Mouse (Mus musculus) mouse trophoblast stem cell (cell line): Measurements from ENCODE around the gene Gm12258.
"Not testable (repeated sequence)": the region's sequence is repeated elsewhere in the genome, so short reads cannot be mapped to it uniquely, and the experiment has no call there.

Experiments used
- in situ Hi-C, 2 experiments: fragments of 300-500 bp; cut with MseI, MboI; formaldehyde crosslinking; loops; 2 replicates in 1 of 2; 3 replicates in 1 of 2; pipeline ENCODE4 v1.15.1; 2025

Gene Gm12258

GRCm38 (mm10) chr11:58846919-58847461, at the start of gene Gm12258:
TSS of gene Gm12258 (plus strand) at chr11:58847158.
- in situ Hi-C loops, result no loop called here

DNA sequence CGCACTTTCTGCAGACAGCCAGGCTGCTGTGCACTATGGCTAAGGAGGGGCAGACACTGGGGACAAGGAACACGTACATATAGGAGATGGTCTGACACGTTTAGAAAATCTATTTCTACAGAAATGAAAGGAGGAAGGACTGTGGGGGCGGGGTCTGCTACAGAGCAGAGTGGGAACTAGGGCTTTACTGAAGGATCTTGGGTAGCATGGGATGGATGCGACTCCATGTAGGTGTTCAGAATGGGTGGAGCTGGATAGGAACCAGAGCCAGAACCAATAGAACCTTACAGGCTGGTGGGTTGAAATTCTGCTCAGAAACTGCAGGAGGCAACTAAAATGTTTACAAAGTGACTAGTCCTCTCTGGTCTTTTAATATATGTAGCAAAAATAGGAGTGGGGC, 47.2 kb upstream of the Gm12258 start:
- in situ Hi-C loops, result no loop called here

- in situ Hi-C loops, result no loop called here
Observed at GRCm38 (mm10) chr11:58801558-58802228, 45.3 kb upstream of the Gm12258 start, which contains the start of gene Fam183b. TSS of gene Fam183b (minus strand) at chr11:58801960.

- in situ Hi-C loops, result no loop called here
Observed at GRCm38 (mm10) chr11:58803871-58804270, 43.1 kb upstream of the Gm12258 start.

DNA sequence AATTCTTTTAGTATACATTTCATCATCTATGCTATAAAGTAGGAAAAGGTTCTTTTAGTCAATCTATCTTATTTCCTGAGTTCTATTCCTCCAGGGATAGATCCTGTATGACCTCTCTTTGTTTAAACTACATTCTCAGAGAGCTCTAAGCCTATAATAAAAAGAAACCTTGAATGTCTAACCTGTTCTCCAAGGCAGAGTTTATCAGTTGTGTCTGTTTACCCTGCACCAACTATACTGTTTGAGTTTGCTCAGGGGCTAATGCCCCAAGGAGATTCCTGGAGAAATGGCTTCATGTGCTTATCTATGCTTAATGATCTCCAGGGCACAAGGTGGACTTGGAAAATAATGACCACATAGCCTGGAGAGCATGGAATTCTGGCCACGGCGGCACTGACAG, 42.6 kb upstream of the Gm12258 start:
- in situ Hi-C loops, result no loop called here

- in situ Hi-C loops, result no loop called here
Observed at GRCm38 (mm10) chr11:58812001-58812400, 35.0 kb upstream of the Gm12258 start.

DNA sequence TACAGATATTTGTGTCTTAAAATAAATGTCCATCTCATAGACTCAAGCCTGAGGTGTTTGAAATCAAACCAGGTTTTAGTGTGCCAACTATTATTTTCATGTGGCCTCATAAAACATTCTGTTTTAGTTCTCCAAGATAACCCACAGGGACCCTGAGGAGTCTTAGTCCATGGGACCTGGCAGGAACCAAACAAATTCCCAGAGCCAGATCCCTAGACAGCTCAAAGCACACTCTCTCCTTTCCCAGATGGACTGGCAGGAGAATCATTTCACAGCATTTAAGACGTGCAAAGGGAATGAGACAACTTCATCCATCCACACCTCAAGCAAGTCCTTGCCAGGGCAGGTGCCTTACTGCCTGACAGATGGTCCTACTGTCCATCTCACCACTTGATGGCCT, 32.3 kb upstream of the Gm12258 start, which contains the start of gene Olfr313:
Gene Olfr313, plus strand, starts transcription at position 301 of the 400 bp plus-strand sequence.
- in situ Hi-C loops, result not testable (repeated sequence)

DNA sequence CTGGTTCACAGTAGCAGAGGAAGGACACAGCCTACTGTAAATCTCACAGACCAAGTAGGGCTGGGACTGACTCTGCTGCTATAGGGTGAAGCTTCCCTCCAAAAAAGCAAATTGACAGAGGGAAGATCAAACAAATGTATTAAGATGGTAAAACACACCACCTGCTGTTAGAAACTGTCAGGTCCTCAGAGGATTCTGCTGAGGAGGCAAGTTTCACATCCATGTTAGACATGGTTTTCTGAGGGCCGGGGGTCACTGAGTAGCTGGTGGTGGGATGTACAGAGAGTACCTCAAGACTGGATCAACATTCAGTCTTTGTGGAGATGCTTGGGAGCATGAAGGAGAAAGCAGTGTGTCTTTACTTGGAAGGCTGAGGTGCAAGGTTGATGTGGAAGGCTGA, 31.3 kb upstream of the Gm12258 start:
- in situ Hi-C loops, result no loop called here

DNA sequence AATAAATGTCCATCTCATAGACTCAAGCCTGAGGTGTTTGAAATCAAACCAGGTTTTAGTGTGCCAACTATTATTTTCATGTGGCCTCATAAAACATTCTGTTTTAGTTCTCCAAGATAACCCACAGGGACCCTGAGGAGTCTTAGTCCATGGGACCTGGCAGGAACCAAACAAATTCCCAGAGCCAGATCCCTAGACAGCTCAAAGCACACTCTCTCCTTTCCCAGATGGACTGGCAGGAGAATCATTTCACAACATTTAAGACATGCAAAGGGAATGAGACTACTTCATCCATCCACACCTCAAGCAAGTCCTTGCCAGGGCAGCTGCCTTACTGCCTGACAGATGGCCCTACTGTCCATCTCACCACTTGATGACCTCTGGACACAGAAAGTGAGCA, 18.0 kb upstream of the Gm12258 start, which contains the start of gene Olfr312:
Gene Olfr312, plus strand, starts transcription at position 301 of the 400 bp plus-strand sequence.
- in situ Hi-C loops, result not testable (repeated sequence)

GRCm38 (mm10) chr11:58829764-58830163, 17.2 kb upstream of the Gm12258 start:
- in situ Hi-C loops, result no loop called here

DNA sequence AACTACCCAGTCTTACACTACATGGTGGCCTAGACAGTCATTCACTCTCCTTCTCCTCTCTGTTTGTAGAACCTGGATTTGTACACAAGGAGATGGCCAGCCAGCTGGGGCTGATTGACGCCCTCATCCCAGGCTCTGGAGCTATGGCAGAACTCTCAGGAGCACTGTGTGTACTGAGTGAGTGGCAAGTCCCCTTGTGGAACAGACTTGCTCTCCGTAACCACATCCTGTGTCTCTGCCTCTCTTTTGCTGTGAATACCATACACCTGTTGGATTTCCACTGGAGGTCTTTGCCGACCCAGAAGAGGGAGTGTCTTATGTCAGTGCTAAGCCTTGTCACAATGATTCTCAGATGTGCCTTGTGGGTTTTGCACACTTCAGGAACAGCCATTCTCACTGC, 14.4 kb upstream of the Gm12258 start:
- in situ Hi-C loops, result not testable (repeated sequence)

DNA sequence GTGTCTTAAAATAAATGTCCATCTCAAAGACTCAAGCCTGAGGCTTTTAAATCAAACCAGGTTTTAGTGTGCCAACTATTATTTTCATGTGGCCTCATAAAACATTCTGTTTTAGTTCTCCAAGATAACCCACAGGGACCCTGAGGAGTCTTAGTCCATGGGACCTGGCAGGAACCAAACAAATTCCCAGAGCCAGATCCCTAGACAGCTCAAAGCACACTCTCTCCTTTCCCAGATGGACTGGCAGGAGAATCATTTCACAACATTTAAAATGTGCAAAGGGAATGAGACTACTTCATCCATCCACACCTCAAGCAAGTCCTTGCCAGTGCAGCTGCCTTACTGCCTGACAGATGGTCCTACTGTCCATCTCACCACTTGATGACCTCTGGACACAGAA, 8.0 kb upstream of the Gm12258 start, which contains the start of gene Olfr311:
Gene Olfr311, plus strand, starts transcription at position 301 of the 400 bp plus-strand sequence.
- in situ Hi-C loops, result not testable (repeated sequence)

DNA sequence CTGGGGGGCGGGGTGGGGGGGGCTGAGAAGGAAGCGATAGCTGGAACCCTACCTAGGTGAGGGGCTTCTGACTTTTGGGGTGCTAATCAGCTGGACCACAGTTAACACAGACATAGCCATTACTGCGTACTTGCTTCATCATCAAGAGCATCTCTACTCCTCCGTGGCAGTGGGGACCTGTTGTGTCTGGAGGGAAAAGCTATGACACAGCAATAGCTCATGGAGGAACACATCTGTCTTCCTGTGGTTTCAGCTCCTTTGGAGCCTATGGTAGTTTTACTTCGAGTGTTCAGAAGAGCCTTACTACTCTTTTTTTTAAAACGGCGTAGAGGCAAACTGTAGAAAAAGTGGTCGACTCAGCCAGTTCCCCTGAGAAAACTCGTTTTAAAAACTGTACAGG, 678 bp downstream of the Gm12258 start:
- in situ Hi-C loops, result no loop called here

GRCm38 (mm10) chr11:58849731-58850130, 2.8 kb downstream of the Gm12258 start:
- in situ Hi-C loops, result no loop called here

DNA sequence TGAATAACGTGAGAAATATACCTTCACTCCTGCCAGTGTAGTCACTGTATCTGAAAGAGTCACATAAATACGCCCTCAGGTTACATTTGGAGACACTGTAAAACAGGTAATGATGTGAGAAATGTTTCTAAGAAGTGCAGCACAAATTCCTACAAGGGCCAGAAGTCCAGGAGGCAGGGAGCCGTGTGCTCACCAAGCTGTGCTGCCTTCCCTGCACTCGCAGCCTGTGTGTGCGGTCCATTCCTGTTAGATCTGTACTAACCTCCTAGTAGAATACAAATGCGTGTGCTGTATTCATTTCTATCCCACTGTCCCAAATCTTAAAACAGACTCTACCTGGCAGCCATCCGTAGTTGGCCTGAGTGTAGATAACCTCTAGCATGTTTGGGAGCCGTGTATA, 13.8 kb downstream of the Gm12258 start:
- in situ Hi-C loops, result no loop called here

DNA sequence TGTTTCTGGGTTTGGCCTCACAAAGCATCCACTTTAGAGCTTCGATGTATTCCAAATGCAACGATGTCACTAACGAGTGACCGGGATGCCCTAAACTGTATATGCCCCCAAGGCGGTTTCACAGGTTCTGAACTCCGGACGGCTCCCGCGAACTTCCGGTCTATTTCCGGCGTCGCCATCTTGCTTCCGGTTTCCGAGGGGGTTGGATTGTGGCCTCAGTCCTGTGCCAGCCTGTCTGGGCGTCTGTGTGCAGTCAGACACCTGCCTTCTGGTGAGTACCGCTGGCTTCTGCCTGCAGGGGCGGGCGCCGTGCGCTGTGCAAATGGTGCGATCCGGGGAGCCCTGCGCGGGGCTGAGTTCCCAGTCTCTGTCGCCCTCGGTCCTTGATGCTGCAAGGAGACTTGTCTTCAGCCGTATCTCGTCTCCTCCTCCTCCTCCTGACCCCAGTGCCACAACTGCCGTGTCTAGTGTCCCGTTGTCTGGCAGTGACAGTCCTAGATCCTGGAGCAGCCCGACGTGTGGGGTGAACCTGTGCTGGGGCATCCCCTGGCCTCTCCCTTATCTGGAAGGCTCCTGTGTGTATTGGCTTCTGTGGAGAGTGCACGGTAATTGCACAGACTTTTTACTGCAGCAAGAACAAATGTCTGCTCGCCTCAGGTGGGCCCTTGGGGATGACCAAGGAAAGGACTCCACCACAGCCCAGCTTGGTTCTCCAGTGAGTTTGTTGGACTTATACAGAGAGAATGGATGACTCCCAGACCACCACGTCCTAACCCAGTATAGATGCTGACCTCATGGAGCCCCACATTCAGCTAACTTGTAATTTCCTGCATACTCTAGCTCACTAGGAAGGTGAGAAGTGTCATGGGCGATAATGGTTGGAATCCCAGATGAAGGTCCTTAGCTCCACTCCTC, 20.3 kb downstream of the Gm12258 start, which contains the start of gene 2810021J22Rik:
Gene 2810021J22Rik, plus strand, starts transcription at position 178 of the 915 bp plus-strand sequence.
- in situ Hi-C loops, result no loop called here

- in situ Hi-C loops, result no loop called here
Observed at GRCm38 (mm10) chr11:58867954-58868330, 21.0 kb downstream of the Gm12258 start.

DNA sequence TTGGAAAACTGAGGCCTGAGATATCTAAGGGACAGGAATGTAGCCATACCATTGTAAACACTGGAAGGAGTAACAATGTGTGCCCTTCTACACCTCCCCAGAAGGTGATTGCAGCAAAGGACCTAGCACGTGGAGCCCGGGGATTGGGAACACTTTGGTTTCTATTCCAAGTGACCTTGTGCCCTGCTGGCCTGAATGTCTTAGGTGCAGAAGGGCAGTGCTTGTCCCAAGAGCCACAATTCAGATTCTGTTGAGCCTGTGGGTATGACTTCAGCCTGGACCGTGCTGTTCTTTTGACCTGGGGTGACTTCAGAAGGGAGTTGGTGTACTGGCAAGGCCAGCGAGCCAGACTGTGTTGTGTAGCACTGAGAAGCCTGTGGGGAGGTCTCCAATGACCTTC, 24.0 kb downstream of the Gm12258 start:
- in situ Hi-C loops, result no loop called here

DNA sequence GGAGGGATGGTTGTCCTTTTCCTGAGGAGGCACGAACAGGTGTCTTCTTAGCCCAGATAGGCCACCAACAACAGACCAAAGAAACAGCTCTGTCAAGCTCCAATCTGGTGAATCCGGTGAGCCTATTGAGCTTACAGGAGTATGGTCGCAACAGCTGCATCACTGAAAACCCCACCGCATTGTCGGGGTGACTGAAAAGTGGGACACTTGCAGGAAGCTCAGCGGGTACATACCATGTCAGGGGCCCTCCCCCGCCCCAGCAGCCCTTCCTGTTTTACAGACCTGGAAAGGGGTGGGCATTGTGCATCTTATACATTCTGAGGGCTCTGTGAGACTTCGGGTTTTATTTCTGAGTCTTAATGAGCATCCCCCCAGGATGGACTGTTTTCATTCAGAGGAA, 36.8 kb downstream of the Gm12258 start:
- in situ Hi-C loops, result no loop called here

DNA sequence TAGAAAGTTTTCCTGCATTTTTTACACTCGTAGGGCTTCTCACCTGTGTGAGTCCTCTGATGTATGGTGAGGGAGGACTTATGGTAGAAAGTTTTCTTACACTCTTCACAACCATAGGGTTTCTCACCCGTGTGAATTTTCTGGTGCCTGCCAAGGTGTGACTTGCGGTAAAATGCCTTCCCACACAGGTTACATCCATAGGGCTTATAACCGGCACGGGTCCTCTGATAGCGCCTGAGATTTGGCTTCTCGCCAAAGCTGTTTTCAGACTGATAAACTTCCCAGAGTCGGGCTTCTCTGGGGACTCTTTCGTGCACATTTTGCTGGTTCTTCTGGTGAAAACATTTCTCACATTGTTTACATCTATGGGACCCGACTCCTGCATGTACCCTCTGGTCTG, 43.6 kb downstream of the Gm12258 start:
- in situ Hi-C loops, result no loop called here

- in situ Hi-C loops, result no loop called here
Observed at GRCm38 (mm10) chr11:58894456-58894855, 47.5 kb downstream of the Gm12258 start.

DNA sequence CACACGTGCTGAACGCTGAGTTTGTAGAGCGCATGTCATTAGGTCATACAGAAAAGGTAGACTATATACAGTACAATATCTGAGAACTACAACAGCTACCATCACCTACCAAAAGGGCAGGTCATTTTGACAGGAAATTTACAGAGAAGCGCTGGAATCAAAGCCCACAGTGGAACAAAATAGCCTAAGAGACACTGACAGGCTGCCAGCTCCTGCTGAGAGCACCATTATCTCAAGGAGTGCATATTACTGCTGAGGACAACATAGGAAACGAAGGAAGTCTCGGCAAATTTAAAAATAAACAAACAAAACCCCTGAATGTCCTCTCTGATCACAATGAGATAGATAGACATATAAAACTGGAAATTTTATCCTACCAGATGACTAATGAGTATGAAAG, 50.5 kb downstream of the Gm12258 start:
- in situ Hi-C loops, result no loop called here
